Mouse (Mus musculus) left cerebral cortex, postnatal 4 days (tissue): ENCODE results near the gene Mrps12. TPM values are rescaled to one million over a fixed set of nuclear protein-coding genes. Genes with fewer than 3 reads are reported as not detected.

Source experiments
- DNase-seq: peaks from one replicate; pipeline ENCODE4 v3.0.0-alpha.2; 2022
- intact Hi-C: fragments of 180-260 bp; cut with DNase I; formaldehyde crosslinking; loops from one replicate; pipeline ENCODE4 v1.15.1; 2025
- total RNA-seq, 2 experiments: library from RNA; stranded (reverse); gene quantifications; 2 replicates each; pipeline ENCODE4 v1.2.3; 2021

Mrps12 gene
- total RNA-seq, 2 experiments from 2014 or later = 41.1 to 41.6 TPM

DNA sequence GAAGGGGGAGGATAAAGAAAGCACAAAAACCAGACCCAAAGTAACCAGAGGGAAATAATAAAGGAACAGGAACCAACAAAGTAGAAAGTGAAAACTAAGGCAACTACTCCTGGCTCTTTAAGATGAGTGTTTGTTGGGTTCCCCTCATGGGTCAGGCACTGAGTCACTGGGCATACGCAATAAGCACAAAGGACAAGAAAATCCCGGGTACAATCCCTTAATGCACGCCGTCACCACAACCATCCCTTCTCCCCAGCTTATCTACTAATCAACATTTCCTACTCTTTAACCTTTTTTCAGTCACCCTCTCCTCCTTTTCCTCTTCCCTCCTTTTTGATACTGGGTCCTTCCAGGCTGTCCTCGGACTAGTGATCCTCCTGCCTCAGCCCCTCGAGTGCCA, 23.6 kb upstream of the Mrps12 start:
- intact Hi-C loops = no loop called here
- no peak for DNase-seq

DNA sequence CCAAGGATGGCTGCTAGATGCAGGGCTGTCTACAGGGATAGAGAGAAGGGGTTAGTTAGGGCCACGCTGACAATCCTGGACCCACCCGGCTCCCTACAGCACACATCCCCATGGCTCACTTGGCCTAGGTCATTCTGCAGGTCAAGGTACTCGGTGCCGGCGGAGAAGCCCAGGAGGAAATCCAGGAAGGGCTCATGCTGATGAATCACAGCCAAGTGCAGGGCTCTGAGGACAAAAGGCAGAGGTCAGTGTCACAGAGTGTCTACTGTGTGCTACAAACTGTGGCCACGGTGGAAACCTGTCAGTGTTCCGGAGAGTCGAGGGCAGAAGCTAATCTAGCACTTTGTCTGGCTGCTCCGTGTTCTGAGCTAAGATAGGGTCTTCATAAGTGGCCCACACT, 20.3 kb upstream of the Mrps12 start:
- DNase-seq = no peak
- intact Hi-C loops = no loop called here

DNA sequence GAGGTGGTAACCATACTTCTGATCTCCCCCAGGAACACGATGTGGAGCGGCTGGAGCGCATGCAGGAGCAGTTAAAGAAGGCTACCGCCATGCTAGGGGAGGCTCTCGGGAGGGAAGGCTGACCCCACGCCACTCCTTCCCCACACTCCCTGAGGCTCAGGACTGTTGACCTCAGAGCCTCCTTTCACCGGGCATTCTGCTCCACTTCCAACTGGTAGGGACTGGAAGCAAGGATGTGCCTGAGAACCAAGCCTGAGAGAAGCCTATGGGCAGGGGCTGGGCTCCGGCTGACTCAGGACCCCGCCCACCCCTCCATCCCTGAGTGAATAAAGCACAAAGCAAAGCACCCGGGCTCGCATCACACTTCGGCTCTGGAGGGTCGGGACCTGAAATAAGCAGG, 17.0 kb upstream of the Mrps12 start:
- intact Hi-C loops = no loop called here
- no peak for DNase-seq

DNA sequence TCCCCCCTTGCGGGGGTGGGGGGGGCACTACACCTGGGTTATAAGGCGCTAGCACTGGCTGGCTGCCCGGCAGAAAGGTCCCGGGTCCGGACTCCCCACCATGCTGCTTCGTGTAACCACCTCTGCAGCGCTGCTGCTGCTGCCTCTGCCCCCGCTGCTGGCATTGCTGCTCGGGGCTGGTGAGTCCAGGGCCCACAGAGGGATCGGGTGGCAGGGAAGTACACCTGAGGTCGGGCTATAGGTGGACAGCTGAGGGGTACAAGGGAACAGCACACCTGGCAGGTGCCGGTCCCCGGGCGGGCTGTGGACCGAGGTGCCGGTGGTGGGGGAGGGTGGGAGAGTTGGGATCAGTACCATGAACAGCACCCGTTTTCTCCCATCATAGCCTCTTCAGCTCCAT, 14.5 kb upstream of the Mrps12 start, which contains the start of gene Ccer2:
Gene Ccer2 (plus strand): TSS at position 96 of the 400 bp plus-strand sequence.
- intact Hi-C loops = no loop called here
- DNase-seq = no peak

DNA sequence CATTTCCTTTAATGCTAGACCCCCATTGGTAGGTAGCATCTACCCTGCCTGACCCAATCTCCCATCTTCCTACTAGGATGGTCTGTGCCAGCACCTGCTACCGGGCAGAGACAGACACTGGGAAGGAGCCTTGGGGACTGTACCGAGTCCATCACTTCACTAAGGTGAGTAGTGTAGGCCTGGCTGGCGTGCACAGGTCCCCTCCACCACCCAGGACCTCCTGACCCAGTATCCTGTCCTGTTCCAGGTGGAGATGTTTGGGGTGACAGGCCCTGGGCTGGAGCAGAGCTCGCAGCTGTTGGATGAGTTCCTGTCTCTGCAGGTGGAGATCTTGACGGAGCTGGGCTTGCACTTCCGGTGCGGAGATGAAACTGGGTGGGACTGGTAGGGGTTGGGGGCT, 8.3 kb upstream of the Mrps12 start:
- intact Hi-C loops = no loop called here

DNA sequence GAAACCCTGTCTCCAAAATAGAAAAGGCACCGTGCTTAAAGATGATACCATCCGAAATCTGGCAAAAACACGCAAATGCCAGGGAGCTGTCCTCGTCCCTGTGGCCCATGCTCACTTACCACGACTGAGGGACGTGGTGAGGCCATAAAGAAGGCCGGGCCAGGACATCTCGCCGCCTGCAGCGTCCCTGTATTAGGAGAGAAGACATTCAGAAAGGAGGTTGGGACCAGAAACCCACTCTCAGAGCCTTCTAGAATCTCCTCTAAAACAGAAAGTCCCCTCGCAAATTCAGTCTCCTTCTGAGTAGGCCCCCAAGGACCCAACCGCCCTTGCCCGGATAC, 282 bp downstream of the Mrps12 start:
- intact Hi-C loops = no loop called here
- DNase-seq = no peak

More for the DNA sequence above, 8.3 kb upstream of the Mrps12 start:
- DNase-seq = no peak

DNA sequence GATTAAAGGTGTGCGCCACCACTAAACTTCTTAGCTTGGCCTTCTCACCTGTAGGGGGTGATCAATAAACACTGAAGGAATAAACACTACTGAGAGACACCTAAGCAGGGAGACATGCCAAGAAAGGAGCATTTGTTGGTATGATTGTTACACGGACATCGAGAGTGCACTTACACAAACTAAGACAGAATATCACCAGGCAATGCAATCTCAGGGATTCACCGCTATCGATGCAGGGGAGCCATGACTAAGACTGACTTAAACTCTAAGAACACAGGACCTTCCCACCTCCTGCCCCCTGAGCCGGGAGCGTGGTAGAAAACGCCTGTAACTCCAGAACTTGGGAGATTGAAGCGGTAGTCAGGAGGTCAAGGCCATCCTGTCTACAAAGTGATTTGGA, 671 bp downstream of the Mrps12 start:
- DNase-seq = no peak
- intact Hi-C loops = no loop called here

DNA sequence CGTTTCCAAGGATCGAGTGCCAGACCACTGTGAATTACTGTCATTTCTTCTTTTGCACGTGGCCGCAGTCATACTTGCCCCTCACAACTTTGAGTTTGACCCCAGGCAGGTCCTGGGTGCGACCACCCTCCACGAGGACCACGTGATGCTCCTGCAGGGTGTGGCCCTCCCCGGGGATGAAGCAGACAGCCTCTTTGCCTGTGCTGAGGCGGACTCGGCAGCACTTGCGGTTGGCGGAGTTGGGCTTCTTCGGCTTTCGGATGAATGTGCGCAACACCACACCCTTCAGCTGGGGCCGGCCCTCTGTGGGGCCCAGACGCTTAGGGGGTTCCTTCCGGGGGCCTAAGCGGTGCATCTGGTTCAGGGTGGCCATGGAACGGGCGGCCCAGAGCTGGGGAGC, 1.8 kb downstream of the Mrps12 start:
- no peak for DNase-seq
- intact Hi-C loops = no loop called here

DNA sequence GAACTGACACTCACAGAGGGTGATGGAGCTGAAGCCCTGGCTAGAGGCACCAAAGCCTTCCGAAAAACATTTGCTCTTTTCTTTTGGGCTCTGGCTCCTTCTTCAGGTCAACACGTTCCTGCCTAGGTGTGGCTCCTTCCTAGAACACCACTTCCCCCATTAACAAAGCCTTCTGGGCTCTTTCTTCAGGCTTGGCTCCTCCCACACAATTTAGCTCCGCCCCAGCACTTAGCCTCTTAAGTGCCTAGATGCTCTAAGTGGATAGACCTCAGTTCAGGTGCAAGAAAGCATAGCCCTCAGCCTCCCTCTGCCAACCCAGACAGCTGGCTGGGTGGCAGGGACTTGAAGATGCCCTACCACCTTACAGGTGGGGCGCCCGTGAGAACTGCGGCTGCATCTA, 5.9 kb downstream of the Mrps12 start:
- no peak for DNase-seq
- intact Hi-C loops = no loop called here

DNA sequence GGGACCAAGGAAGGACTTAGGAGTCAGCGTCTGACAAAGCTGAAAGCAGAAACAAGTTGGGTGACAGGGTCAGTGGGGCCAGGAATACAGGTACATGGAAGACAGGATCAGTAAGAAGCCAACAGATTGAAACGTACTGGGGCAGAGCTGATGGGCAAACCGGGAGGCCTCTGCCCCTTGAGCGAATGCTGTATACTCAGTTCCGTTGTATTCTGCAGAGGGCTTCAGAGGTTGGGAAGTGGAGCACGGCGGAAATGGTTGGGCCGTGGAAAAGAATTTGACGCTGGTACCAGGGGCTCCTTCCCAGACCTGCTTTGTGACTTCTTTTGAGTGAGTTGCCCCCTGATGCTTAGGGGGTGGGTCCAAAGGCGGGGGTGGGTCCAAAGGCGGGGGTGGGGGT, 8.4 kb downstream of the Mrps12 start:
- intact Hi-C loops = no loop called here
- DNase-seq = no peak

DNA sequence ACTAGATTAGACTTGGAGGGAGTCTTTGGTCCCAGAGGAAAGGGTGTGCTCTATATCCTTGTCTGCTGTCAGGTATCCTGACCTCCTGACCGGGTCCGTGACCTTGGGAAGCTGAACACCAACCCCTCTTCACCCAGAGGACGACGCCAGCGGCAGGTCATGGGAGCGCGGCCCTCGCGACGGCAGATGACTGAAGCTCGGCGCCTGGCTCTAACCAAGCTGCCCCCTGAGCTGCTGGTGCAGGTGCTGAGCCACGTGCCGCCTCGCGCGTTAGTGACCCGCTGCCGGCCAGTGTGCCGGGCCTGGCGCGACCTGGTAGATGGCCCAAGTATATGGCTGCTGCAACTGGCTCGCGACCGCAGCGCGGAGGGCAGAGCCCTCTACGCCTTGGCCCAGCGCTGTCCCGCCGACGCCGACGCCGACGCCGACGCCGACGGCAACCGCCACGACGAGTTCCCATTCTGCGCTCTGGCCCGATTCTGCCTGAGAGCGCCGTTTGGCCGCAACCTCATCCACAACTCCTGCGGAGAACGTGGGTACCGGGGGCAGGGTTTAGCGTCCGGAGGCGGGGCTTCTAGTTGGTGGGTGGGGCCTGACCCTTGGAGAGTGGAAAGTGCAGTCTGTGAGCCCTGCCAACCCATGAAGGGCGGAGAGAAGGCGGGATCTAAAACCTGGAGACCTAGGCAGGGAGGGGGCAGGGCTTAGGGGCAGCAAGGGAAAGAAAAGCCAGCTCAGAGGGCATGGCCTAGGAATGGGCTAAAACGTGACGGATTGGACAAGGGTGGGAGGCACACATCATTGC, 9.1 kb downstream of the Mrps12 start:
- intact Hi-C loops = no loop called here
- peak; percentile 73 for DNase-seq

DNA sequence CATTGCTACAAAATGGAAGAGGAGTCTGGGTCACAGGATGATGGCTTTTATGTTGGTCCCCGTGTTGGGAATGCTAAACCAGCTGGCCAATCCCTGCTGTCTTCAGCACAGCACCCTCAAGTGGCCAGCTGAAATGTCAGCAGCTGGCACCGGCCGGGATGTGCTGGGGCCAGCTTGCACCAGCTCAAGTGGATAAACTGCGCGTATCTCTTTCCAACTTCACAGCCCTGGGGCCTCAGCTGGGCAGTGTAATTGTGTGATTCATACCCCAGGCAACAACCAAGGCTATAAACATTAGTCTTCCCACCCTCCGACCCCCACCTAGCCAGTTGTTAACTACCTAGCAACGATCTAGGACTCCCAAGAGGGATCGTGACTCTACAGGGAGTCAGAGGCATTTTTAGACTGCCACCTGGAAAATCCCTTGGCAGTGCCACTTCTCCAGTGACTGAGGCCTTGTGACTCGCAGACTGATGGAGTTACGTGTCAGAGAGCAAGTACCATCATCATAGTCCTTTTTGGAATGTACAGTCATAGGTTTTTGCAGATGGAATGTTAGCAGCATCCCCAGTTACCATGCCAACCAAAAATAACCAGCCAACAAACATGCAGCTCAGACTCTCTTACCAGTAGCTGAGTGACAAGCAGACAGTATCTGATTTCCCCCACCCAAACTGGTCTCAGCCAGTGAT, 13.8 kb downstream of the Mrps12 start:
- peak; percentile 49 for DNase-seq
- intact Hi-C loops = loop anchor here (10.0 kb wide), 2 partner anchors 57 to 123 kb away; partner anchors contain the start of gene Rinl

DNA sequence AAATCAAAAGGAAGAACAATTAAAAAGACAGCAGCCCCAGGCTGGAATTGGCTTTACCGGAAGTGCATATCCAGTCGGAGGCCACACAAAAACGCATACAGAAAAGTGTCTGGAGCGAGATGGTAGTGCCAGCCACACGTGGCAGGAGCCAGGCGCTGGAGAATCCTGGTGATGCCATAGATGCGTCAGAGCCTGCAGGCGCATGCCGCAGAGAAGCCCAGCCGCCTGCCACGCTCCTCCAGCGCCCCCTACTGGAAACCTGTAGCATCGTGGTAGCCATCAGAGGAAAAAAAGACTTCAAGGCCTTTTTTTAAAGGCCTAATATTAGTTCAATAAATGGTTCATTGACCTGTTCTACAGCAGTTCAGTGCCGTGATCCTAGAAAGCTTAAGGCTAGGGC, 15.0 kb downstream of the Mrps12 start:
- DNase-seq = peak; percentile 82
- intact Hi-C loops = loop anchor here (10.0 kb wide), 2 partner anchors 58 to 122 kb away; partner anchors contain the start of gene Rinl

DNA sequence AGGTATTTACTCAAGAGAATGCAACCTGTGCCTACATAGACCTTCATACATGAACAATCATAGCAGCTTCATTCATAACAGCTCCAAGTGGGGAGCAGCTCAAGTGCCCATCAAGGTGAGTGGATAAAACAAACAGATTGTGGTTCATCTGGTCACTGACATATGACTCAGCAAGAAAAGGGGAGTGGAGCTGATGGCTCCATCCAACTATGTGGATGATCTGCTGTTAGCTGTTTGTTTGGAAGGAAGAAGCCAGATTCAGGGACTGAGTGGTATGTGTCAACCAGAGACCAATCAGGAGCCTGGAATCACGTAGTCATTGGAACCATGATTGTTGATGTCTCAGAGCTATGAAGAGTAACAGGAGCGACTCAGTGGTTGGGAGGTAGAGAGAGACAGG, 17.0 kb downstream of the Mrps12 start:
- intact Hi-C loops = loop anchor here (10.0 kb wide), 2 partner anchors 60 to 120 kb away; partner anchors contain the start of gene Rinl
- no peak for DNase-seq

DNA sequence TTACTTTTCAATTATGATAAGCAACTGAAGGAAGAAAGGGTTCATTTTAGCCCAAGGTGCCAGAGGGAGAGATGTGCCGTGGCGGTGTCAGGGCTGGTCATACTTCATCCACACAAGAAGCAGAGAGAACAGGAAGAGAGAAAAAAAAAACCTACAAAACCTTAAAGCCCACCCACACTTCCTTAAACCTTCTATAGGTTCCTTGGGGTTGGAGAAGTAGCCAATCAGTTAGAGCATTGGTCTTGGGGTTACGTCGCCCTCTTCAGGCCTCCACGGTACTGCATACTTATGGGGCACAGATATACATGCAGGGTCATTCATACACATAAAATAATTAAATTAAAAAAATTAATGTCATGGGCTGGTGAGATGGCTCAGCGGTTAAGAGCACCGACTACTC, 19.5 kb downstream of the Mrps12 start:
- intact Hi-C loops = loop anchor here (10.0 kb wide), 2 partner anchors 63 to 117 kb away; partner anchors contain the start of gene Rinl
- DNase-seq = no peak

DNA sequence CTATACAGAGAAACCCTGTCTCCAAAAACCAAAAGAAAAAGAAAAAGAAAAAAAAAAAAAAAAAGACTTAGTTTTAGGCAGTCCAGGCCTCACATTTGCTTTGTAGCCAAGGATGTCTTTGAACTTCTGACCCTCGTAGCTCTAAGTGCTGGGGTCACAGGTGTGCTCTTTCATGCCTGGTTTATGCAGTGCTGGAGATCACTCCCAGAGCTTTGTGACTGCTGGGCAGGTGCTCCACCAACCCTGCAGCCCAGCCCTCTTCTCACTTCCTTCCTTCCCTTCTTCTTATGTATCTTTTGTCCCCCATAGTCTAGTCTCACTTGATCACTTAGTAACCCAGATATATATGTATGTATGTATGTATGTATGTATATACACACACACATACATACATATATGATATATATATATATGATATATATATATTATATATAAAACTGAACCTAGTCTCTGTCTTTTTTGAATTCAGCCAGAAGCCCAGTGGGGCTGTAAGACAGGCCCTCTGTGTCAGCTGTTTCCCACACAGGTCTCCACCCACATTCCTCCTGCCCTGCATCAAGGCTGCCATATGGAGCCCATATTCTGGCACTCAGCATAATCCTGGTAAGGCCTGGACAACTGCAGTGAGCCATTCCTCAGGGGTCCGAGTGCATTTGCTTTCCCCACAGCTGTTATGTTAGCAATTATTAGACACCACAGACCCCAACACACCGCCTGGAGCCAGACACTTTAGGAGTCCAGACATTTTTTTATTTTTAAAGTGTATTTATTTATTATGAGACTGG, 20.7 kb downstream of the Mrps12 start:
- intact Hi-C loops = loop anchor here (10.0 kb wide), 2 partner anchors 64 to 116 kb away; partner anchors contain the start of gene Rinl
- DNase-seq = peak; percentile 37

DNA sequence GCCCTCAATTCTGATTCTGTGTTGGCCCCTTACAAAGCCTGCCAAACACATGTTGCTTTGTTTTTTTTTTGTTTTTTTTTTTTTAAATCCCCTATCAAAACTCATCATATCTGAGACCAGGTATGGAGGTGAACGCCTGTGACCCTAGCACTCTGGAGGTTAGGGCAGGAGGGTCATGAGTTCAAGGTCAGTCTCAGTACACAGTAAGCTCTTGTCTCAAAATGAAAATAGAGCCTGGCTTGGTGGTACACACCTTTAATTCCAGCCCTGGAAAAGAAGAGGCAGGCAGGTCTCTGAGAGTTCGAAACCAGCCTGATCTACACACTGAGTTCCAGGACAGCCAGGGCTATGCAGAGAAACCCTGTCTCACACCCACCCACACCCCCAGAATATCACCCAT, 22.0 kb downstream of the Mrps12 start:
- DNase-seq = no peak
- intact Hi-C loops = loop anchor here (5.0 to 10.0 kb wide), 3 partner anchors 65 to 272 kb away; partner anchors contain the start of gene Rinl

DNA sequence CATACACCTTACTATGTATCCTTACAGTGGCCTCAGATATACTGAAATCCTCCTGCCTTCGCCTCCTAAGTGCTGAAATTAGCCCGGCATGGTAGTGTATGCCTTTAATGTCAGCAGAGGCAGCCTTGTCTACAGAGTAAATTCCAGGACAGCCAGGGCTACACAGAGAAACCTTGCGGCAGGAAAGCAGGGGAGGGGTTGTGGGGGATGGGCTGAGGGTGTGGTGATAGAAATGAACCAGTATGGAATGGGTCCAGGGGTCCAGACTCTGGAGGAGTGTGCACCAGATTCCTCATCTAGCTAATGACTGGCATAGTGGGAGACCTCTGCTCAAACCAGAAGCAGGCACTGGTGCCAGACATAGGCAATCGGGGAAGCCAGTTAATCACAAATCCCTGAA, 22.5 kb downstream of the Mrps12 start:
- DNase-seq = no peak
- intact Hi-C loops = loop anchor here (5.0 kb wide), 1 partner anchor 272 kb away; no protein-coding TSS in a partner anchor

DNA sequence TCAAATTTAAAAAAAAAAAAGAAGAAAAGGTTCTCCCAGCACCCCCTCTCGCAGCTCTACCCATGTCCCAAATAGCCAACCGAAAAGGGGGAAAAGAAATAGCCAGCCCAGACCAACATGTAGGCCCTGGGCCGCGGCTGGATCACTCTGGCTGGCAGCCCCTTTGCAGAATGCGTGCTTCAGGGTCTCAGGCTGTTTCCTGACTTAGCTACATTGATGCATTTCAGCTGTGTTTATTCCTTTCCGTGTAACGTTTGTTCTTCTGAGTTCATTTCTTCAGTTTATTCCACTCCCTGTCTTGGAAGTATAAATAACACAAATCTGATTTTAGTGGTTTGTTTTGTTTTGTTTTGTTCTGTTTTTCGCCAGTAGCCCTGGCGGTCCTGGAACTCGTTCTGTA, 23.9 kb downstream of the Mrps12 start:
- no peak for DNase-seq
- intact Hi-C loops = loop anchor here (5.0 kb wide), 1 partner anchor 270 kb away; no protein-coding TSS in a partner anchor

DNA sequence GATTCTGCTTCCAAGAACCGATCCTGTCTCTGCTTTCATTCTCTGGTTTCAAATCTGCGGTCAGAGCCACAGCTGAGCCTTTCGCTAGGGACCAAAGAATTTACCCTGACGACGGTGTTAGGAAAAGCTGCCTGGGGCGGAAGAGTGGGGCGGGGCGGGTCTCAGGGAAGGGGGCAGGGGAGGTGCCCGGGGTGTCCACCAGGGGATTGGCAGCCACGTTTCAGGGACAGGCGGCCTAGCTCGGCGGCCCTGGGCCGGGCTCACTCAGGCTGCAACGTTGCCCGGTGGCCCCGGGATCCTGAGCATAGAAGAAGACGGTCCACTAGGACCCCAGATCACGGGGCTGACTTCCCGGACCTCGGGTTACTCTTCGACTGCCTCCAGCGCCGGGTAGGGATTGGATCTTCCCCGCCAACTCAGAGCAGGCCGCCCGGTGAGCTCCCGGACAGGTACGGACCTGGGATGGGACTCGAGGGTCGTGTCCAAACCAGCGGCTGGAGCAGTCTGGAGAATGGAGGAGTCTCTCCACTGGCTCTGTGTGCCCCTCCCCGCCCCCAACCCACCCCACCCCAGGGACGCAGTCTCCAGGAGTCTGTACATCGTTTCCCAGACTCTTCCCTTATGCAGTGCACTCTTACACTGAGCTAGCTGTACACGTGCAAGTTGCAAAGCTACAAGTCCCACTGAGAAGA, 24.9 kb downstream of the Mrps12 start, which contains the start of gene Fbxo17:
Gene Fbxo17 (plus strand): TSS at position 215 of the 692 bp plus-strand sequence.
- peak; percentile 46 for DNase-seq
- intact Hi-C loops = loop anchor here (5.0 kb wide), 1 partner anchor 269 kb away; no protein-coding TSS in a partner anchor
